Mouse (Mus musculus) embryonic facial prominence, embryonic 15.5 days (tissue): Measurements from ENCODE around the gene Ssna1. TPM values are rescaled to one million over a fixed set of nuclear protein-coding genes. Genes with fewer than 3 reads are reported as not detected.

Experiments
- polyA plus RNA-seq: library from polyadenylated mRNA; unstranded; fragments of >200 nt; fragmentation: Nextera tagmentation; extraction: Ambion mirVana; gene quantifications from 2 replicates; pipeline ENCODE4 v1.2.1, GENCODE M21; 2015

Gene Ssna1
- polyA plus RNA-seq, 1 experiment from 2014 or later, result 258 TPM

Other genes with a start within 250 kb of the Ssna1 start
- 93.0 and 97.2 TPM in 2 replicates for gene Nsmf, start 218.1 kb downstream of the Ssna1 start, polyA plus RNA-seq
- not detected in 2 replicates for gene Entpd8, start 192.1 kb downstream of the Ssna1 start, polyA plus RNA-seq
- 0.37 and 0.39 TPM in 2 replicates for gene Noxa1, start 177.3 kb downstream of the Ssna1 start, polyA plus RNA-seq
- gene Nrarp, start 91.7 kb downstream of the Ssna1 start, polyA plus RNA-seq, result 26.8 and 26.9 TPM in 2 replicates
- 9.3 and 10.5 TPM in 2 replicates for gene Tor4a, start 75.6 kb downstream of the Ssna1 start, polyA plus RNA-seq
- gene Nelfb, start 60.9 kb downstream of the Ssna1 start, polyA plus RNA-seq, result 114 and 115 TPM in 2 replicates
- gene Stpg3, start 57.8 kb downstream of the Ssna1 start, polyA plus RNA-seq, result not detected in 2 replicates
- gene Fam166a, start 53.7 kb downstream of the Ssna1 start, polyA plus RNA-seq, result 0.77 TPM in 1 of 2 replicates, not detected in the other
- 590 and 660 TPM in 2 replicates for gene Tubb4b, start 47.7 kb downstream of the Ssna1 start, polyA plus RNA-seq
- gene Slc34a3, start 38.1 kb downstream of the Ssna1 start, polyA plus RNA-seq, result not detected in 2 replicates
- 0.20 and 0.24 TPM in 2 replicates for gene Rnf224, start 35.7 kb downstream of the Ssna1 start, polyA plus RNA-seq
- gene Rnf208, start 30.2 kb downstream of the Ssna1 start, polyA plus RNA-seq, result 18.4 and 22.9 TPM in 2 replicates
- 53.3 and 54.0 TPM in 2 replicates for gene Cysrt1, start 30.0 kb downstream of the Ssna1 start, polyA plus RNA-seq
- gene AL732309.1, start 25.6 kb downstream of the Ssna1 start, polyA plus RNA-seq, result 8.2 and 9.4 TPM in 2 replicates
- gene Tmem203, start 17.0 kb downstream of the Ssna1 start, polyA plus RNA-seq, result 23.8 and 25.6 TPM in 2 replicates
- 10.2 TPM in 2 replicates for gene Tprn, start 9.8 kb downstream of the Ssna1 start, polyA plus RNA-seq
- gene Anapc2, start within 50 bp of the Ssna1 start, polyA plus RNA-seq, result 134 and 136 TPM in 2 replicates
- gene Tmem210, start 15.7 kb upstream of the Ssna1 start, polyA plus RNA-seq, result not detected in 2 replicates
- 4.9 and 5.2 TPM in 2 replicates for gene Lrrc26, start 17.5 kb upstream of the Ssna1 start, polyA plus RNA-seq
- gene Grin1, start 46.7 kb upstream of the Ssna1 start, polyA plus RNA-seq, result 0.33 and 0.71 TPM in 2 replicates
- gene Man1b1, start 59.9 kb upstream of the Ssna1 start, polyA plus RNA-seq, result 54.4 and 55.5 TPM in 2 replicates
- gene Dpp7, start 83.9 kb upstream of the Ssna1 start, polyA plus RNA-seq, result 24.6 and 25.5 TPM in 2 replicates
- gene Uap1l1, start 93.2 kb upstream of the Ssna1 start, polyA plus RNA-seq, result 18.4 and 21.7 TPM in 2 replicates
- gene Sapcd2, start 99.9 kb upstream of the Ssna1 start, polyA plus RNA-seq, result 29.2 and 32.8 TPM in 2 replicates
- gene Entpd2, start 123.4 kb upstream of the Ssna1 start, polyA plus RNA-seq, result 7.4 and 9.0 TPM in 2 replicates
- gene Npdc1, start 126.9 kb upstream of the Ssna1 start, polyA plus RNA-seq, result 64.9 and 67.8 TPM in 2 replicates
- gene Fut7, start 150.8 kb upstream of the Ssna1 start, polyA plus RNA-seq, result 0.08 and 0.20 TPM in 2 replicates
- 4.0 and 4.1 TPM in 2 replicates for gene Abca2, start 156.3 kb upstream of the Ssna1 start, polyA plus RNA-seq
- 72.8 and 75.5 TPM in 2 replicates for gene Clic3, start 184.4 kb upstream of the Ssna1 start, polyA plus RNA-seq
- 48.7 and 49.1 TPM in 2 replicates for gene Paxx, start 188.7 kb upstream of the Ssna1 start, polyA plus RNA-seq
- gene Ptgds, start 197.6 kb upstream of the Ssna1 start, polyA plus RNA-seq, result 18.7 and 20.8 TPM in 2 replicates
- gene Lcn12, start 221.5 kb upstream of the Ssna1 start, polyA plus RNA-seq, result not detected in 2 replicates
- gene Fbxw5, start 228.3 kb upstream of the Ssna1 start, polyA plus RNA-seq, result 81.2 and 96.3 TPM in 2 replicates
- gene C8g, start 229.3 kb upstream of the Ssna1 start, polyA plus RNA-seq, result 5.6 and 7.2 TPM in 2 replicates